Mouse (Mus musculus) MEL (cell line): ENCODE results near the gene Btbd7. TPM values are rescaled to one million over a fixed set of nuclear protein-coding genes. Genes with fewer than 3 reads are reported as not detected.

ENCODE experiments used
- DNase-seq: peaks from one replicate; pipeline ENCODE4 v3.0.0; 2011; ENCODE audit warnings: low read depth, low spot score
- H3K27ac ChIP-seq: 2 replicates; pipeline ENCODE4 v1.5.1; 2012; ENCODE audit warnings: low read depth, mild to moderate bottlenecking, control low read depth, low read length, moderate library complexity; ENCODE audit not compliant: control insufficient read depth
- H3K27me3 ChIP-seq, 2 experiments: fragments of 150-350 bp in 1 of 2; sonication (generic) in 1 of 2; 2 replicates each; pipeline ENCODE4 v1.6.1; 2012; ENCODE audit warnings: low read length in 2 of 2, mild to moderate bottlenecking in 2 of 2, improper control_type of control experiment in 1 of 2, moderate library complexity in 1 of 2; ENCODE audit not compliant: insufficient read depth in 2 of 2, control insufficient read depth in 1 of 2
- H3K36me3 ChIP-seq, 2 experiments: 2 replicates each; pipeline ENCODE4 v1.6.1; 2012 to 2014; ENCODE audit warnings: low read length in 2 of 2, improper control_type of control experiment in 1 of 2, inconsistent platforms in 1 of 2, mild to moderate bottlenecking in 1 of 2; ENCODE audit not compliant: insufficient read depth in 2 of 2, control insufficient read depth in 1 of 2
- H3K4me1 ChIP-seq, 2 experiments: fragments of 150-350 bp in 1 of 2; sonication (generic) in 1 of 2; 2 replicates each; pipeline ENCODE4 v1.6.1; 2012; ENCODE audit warnings: low read length in 2 of 2, improper control_type of control experiment in 1 of 2, mild to moderate bottlenecking in 1 of 2; ENCODE audit not compliant: insufficient read depth in 2 of 2, control insufficient read depth in 1 of 2
- H3K4me3 ChIP-seq, 2 experiments: fragments of 150-350 bp in 1 of 2; sonication (generic) in 1 of 2; 2 replicates each; pipeline ENCODE4 v1.5.1; 2012; ENCODE audit warnings: low read depth in 2 of 2, low read length in 2 of 2, mild to moderate bottlenecking in 2 of 2, moderate library complexity in 2 of 2, control low read depth in 1 of 2, improper control_type of control experiment in 1 of 2; ENCODE audit not compliant: control insufficient read depth in 1 of 2, insufficient read depth in 1 of 2
- H3K79me2 ChIP-seq: 2 replicates; pipeline ENCODE4 v1.6.1; 2012; ENCODE audit warnings: mild to moderate bottlenecking, low read length, moderate library complexity; ENCODE audit not compliant: control insufficient read depth, poor library complexity, insufficient read depth
- H3K9ac ChIP-seq: 2 replicates; pipeline ENCODE4 v1.6.1; 2012; ENCODE audit warnings: low read depth, mild to moderate bottlenecking, control low read depth, low read length, moderate library complexity; ENCODE audit not compliant: control insufficient read depth, poor library complexity, severe bottlenecking
- H3K9me3 ChIP-seq: fragments of 150-350 bp; sonication (generic); replicated peaks from 2 replicates; pipeline ENCODE4 v1.6.1; 2012; ENCODE audit warnings: mild to moderate bottlenecking, low read length, improper control_type of control experiment, moderate library complexity; ENCODE audit not compliant: insufficient read depth
- CHD1 ChIP-seq: IDR thresholded peaks from 2 replicates; pipeline ENCODE4 v1.6.1; 2012; ENCODE audit warnings: low read depth, mild to moderate bottlenecking, inconsistent platforms, low read length, improper control_type of control experiment
- CTCF ChIP-seq, 3 experiments: IDR thresholded peaks in 2 of 3; conservative IDR thresholded peaks in 1 of 3; 2 replicates each; pipeline ENCODE4 v1.5.1; 2011 to 2012; ENCODE audit warnings: low read length in 3 of 3, low read depth in 2 of 3, mild to moderate bottlenecking in 2 of 3, improper control_type of control experiment in 1 of 3, inconsistent platforms in 1 of 3, mixed read lengths in 1 of 3, moderate library complexity in 1 of 3; ENCODE audit not compliant: control insufficient read depth in 1 of 3, insufficient read depth in 1 of 3, poor library complexity in 1 of 3, severe bottlenecking in 1 of 3
- E2F4 ChIP-seq: IDR thresholded peaks from 2 replicates; pipeline ENCODE4 v1.6.1; 2011; ENCODE audit warnings: low read depth, low read length, improper control_type of control experiment, borderline replicate concordance
- ETS1 ChIP-seq: IDR thresholded peaks from 2 replicates; pipeline ENCODE4 v1.6.1; 2012; ENCODE audit warnings: low read depth, mild to moderate bottlenecking, inconsistent platforms, low read length, improper control_type of control experiment, moderate library complexity
- GABPA ChIP-seq: IDR thresholded peaks from 2 replicates; pipeline ENCODE4 v1.6.1; 2012; ENCODE audit warnings: low read depth, mild to moderate bottlenecking, inconsistent platforms, low read length, improper control_type of control experiment, moderate library complexity
- KAT2A ChIP-seq: conservative IDR thresholded peaks from 2 replicates; pipeline ENCODE4 v1.6.1; 2012; ENCODE audit warnings: low read depth, low read length, improper control_type of control experiment, inconsistent platforms
- MAX ChIP-seq: IDR thresholded peaks from 2 replicates; pipeline ENCODE4 v1.6.1; 2011; ENCODE audit warnings: low read length, improper control_type of control experiment
- NRF1 ChIP-seq: IDR thresholded peaks from 2 replicates; pipeline ENCODE4 v1.6.1; 2014; ENCODE audit warnings: low read depth, mild to moderate bottlenecking, inconsistent platforms, low read length, improper control_type of control experiment, moderate library complexity; ENCODE audit not compliant: poor library complexity, insufficient read depth, severe bottlenecking
- POLR2AphosphoS2 ChIP-seq: IDR thresholded peaks from 2 replicates; pipeline ENCODE4 v1.6.1; 2011; ENCODE audit warnings: low read length, improper control_type of control experiment
- POLR2AphosphoS5 ChIP-seq: IDR thresholded peaks from 2 replicates; pipeline ENCODE4 v1.6.1; 2012; ENCODE audit warnings: low read depth, borderline replicate concordance, mild to moderate bottlenecking, inconsistent platforms, low read length, moderate library complexity, mixed read lengths
- TBP ChIP-seq: IDR thresholded peaks from 2 replicates; pipeline ENCODE4 v1.8.0; 2011; ENCODE audit warnings: low read depth, low read length, improper control_type of control experiment
- TCF12 ChIP-seq: IDR thresholded peaks from 2 replicates; pipeline ENCODE4 v1.6.1; 2014; ENCODE audit warnings: low read depth, mild to moderate bottlenecking, inconsistent platforms, low read length, improper control_type of control experiment, moderate library complexity
- USF2 ChIP-seq, 2 experiments: IDR thresholded peaks; 2 replicates each; pipeline ENCODE4 v1.6.1; 2011 to 2012; ENCODE audit warnings: improper control_type of control experiment in 2 of 2, low read length in 2 of 2, borderline replicate concordance in 1 of 2, inconsistent platforms in 1 of 2, low read depth in 1 of 2, mild to moderate bottlenecking in 1 of 2; ENCODE audit not compliant: insufficient read depth in 1 of 2
- ZC3H11A ChIP-seq: IDR thresholded peaks from 2 replicates; pipeline ENCODE4 v1.6.1; 2012; ENCODE audit warnings: low read depth, mild to moderate bottlenecking, inconsistent platforms, low read length, improper control_type of control experiment
- ZMIZ1 ChIP-seq: IDR thresholded peaks from 2 replicates; pipeline ENCODE4 v1.6.1; 2012; ENCODE audit warnings: low read depth, mild to moderate bottlenecking, inconsistent platforms, low read length, improper control_type of control experiment, moderate library complexity
- polyA plus RNA-seq, 2 experiments: library from polyadenylated mRNA; stranded (reverse) in 1 of 2; unstranded in 1 of 2; fragments of >175 nt in 1 of 2; fragments of >200 nt in 1 of 2; gene quantifications; 2 replicates each; pipeline versions ENCODE4 v1.2.1 to v1.2.4; 2012; ENCODE audit warnings: low replicate concordance in 2 of 2, low read depth in 1 of 2; ENCODE audit not compliant: insufficient read length in 2 of 2, insufficient read depth in 1 of 2, missing spikeins in 1 of 2
- total RNA-seq: library from RNA; depleted of rRNA; stranded (reverse); fragments of 300-350 nt; gene quantifications from 2 replicates; pipeline ENCODE4 v1.2.3, GENCODE M21; 2012

Btbd7 gene
- total and polyA plus RNA-seq, 3 experiments: 8.4 to 14.3 TPM; not detected in 1

DNA sequence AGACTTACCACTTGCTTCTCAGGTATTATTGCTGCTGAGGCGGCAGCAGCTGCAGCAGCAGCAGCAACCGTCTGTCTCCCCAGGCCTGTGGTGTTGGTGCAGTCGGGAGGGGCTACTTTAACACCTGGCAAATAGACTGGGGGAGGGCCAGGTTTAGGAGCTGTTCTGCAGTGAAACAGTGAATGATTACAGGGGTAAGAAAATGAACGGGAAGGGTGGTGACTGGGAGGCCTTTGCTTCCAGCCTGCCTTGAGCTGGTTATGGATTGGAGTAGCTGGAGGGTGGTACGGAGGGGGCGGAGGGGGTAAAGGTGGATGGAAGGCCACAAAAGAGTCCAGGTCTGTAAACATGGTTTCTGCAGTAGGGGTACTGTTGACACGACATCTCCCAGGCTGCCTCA, 90.3 kb downstream of the Btbd7 start:
- Histone ChIP-seq H3K27ac (no peak overlapping the region), H3K36me3 (peaks cover 0 to 10% of the 10 kb centered on the region in 2 experiments; a peak in 2 of 4 replicates), H3K79me2 (no peaks in the 10 kb centered on the region), H3K9ac (no peak overlapping the region), H3K9me3 (no peaks in the 10 kb centered on the region), H3K4me1 (no peaks in the 10 kb centered on the region), H3K4me3 (no peak overlapping the region)
- DNase-seq: no peak
- TF ChIP-seq MAX: no peak
- no peak for TF ChIP-seq E2F4
- TF ChIP-seq ZC3H11A: no peak
- TF ChIP-seq ETS1: no peak
- TF ChIP-seq CTCF (IDR thresholded peaks at IDR 0.05 in 2 of 3, conservative IDR thresholded peaks at IDR 0.05 in 1 of 3; ENCODE audit: control insufficient read depth in 1 of 3, insufficient read depth in 1 of 3, low read depth in 2 of 3, low read length in 3 of 3, poor library complexity in 1 of 3, severe bottlenecking in 1 of 3): no peak
- no peak for TF ChIP-seq NRF1
- no peak for TF ChIP-seq POLR2AphosphoS2
- TF ChIP-seq, all 39 proteins: peak for 0
- H3K27me3 ChIP-seq: no peaks in the 10 kb centered on the region

DNA sequence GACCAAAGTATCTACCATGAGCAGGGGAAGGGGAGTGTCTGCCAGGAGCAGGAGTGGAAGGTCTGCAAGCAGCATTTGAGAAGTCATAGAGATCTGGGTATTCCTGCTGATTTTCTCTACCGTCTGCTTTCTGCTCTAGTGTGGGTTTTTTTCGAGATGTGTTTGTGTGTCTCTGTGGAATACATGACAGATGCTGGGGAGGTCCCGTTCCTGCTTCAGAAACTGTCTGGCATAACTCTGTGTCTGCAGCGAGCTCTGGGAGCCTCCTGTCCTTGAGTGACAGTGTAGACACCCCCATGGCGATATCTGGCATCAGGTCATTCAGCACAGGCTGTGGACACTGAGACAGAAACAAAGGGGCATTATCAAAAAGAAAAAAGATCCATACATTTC, 92.7 kb downstream of the Btbd7 start:
- peaks cover 0 to 4% of the 10 kb centered on the region in 2 experiments; a peak in 2 of 4 replicates for H3K36me3 ChIP-seq
- no peak for DNase-seq
- H3K9me3 ChIP-seq: no peaks in the 10 kb centered on the region
- H3K27ac ChIP-seq: no peak overlapping the region
- H3K27me3 ChIP-seq: no peaks in the 10 kb centered on the region
- H3K9ac ChIP-seq: no peak overlapping the region
- no peaks in the 10 kb centered on the region for H3K4me1 ChIP-seq
- TF ChIP-seq CHD1 (no peak), CTCF (IDR thresholded peaks at IDR 0.05 in 2 of 3, conservative IDR thresholded peaks at IDR 0.05 in 1 of 3; ENCODE audit: control insufficient read depth in 1 of 3, insufficient read depth in 1 of 3, low read depth in 2 of 3, low read length in 3 of 3, poor library complexity in 1 of 3, severe bottlenecking in 1 of 3) (no peak), TCF12 (no peak), E2F4 (no peak), KAT2A (no peak), GABPA (no peak), USF2 (IDR thresholded peaks at IDR 0.05; ENCODE audit: borderline replicate concordance in 1 of 2, insufficient read depth in 1 of 2, low read depth in 1 of 2, low read length in 2 of 2) (no peak)
- H3K79me2 ChIP-seq: no peaks in the 10 kb centered on the region
- H3K4me3 ChIP-seq: no peak overlapping the region

DNA sequence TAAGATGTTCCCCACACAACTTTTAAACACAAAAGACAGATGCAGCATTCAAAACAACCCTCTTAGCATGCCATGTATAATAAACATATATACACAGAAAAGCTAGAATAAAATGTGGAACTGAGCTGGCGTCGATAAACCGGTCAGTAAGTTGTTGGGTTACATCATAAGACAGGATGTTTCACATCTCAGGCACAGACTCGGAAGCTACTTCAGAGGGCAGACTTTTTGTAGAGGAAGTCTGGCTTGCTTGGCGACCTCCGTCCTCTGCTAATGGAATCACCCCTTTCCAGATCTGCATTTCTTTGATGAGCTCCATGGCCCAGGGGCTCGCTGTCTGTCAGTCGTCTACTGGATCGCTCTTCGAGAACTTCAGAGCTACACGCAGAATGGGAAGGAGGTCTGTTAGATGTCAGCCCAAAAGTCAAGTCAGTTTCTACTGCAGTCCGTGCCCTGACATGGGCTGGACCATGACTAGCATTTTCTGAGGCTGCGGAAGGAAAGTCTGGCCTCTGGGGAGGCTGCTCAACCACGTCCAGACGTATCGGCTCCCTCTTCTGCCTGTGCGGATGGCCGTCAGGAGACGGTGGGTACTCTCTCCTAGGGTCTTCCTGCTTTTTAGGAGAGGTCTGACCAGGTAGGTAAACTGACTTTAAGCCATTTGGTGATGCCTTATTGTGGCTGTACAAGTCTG, 93.2 kb downstream of the Btbd7 start:
- Histone ChIP-seq H3K27ac (no peak overlapping the region), H3K4me1 (no peaks in the 10 kb centered on the region), H3K9ac (no peak overlapping the region), H3K36me3 (peaks cover 0 to 1% of the 10 kb centered on the region in 2 experiments; a peak in 2 of 4 replicates), H3K27me3 (no peaks in the 10 kb centered on the region), H3K9me3 (no peaks in the 10 kb centered on the region), H3K4me3 (no peak overlapping the region), H3K79me2 (no peaks in the 10 kb centered on the region)
- DNase-seq: no peak
- TF ChIP-seq ZMIZ1: no peak
- TF ChIP-seq TBP: no peak
- TF ChIP-seq POLR2AphosphoS5: no peak
- TF ChIP-seq, all 39 proteins: peak for 0
